Mouse (Mus musculus) liver, adult 2 months (tissue): ENCODE results near the gene Gm20388.

Source experiments
- CTCF ChIP-seq: fragments of 200-500 bp; IDR thresholded peaks from 2 replicates; pipeline ENCODE4 v1.5.1; 2011; ENCODE audit warnings: low read depth, low read length, control low read depth
- POLR2A ChIP-seq: fragments of 200-500 bp; IDR thresholded peaks from 2 replicates; pipeline ENCODE4 v1.6.1; 2011; ENCODE audit warnings: low read length, control low read depth; ENCODE audit not compliant: insufficient read depth; ENCODE audit errors: extremely low read depth

DNA sequence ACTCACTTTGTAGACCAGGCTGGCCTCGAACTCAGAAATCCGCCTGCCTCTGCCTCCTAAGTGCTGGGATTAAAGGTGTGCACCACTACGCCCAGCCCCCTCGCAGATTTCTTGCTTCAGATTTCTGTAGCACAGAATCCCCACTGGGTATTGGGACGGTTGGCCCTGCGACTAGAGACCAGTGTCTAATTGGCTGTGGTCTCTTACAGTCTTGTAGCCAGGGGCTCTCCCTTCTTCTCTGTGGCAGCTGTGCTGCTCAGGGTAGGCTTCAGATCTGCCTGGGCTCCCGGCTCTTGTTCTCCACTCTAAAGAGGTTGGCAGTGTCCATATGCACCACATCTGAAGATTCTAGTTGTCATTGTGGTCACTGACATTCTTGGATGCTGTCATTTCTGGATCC is 4349.3 kb downstream of the Gm20388 start:
- TF ChIP-seq POLR2A (no peak), CTCF (no peak)
